Mouse (Mus musculus) CH12F3 (cell line): ENCODE measurements around the gene Spata18.

ENCODE experiments used
- in situ Hi-C: fragments of 300-500 bp; cut with MboI; formaldehyde crosslinking; loops from 2 replicates; pipeline ENCODE4 v1.14.3; 2020; ENCODE audit warnings: low sequenced_read_pairs

Spata18 gene

DNA sequence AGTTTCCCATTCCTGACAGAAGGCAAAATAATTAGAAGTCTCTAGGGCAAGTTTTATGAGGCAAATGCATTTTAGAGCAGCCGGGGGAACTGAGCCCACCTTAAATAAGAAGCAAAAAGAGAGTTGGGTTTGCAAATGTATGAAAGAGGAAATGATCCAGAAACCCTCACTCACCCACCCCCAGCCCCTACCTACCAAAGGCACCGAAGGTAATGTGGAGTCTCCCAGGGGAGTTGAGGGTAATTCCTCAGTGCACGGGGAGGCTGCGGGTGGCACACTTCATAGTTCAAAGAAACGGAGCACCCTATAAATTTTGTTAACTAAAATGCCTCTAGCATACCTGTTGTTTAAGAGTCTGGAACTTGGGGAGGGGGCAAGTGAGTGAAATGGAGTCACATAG, 54.1 kb downstream of the Spata18 start:
- in situ Hi-C loops: no loop called here

DNA sequence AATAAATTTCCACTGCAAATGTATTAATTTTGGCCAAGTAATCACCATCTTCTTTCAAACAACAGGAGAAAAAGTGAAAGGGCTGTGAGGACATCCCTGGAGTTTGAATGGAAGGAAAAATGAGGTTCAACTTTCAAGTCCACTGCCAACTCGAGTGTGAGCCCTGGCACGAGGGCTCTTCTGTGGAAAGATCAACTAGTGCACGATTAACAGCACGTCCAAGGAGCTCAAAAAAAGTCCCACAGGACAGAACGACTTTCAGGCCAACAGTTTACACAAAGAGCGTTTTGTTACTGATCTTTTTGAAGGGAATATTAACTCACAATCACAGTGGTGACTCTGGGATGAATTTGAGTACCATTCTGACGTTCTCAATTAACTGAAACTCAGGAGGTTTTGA, 61.7 kb downstream of the Spata18 start:
- in situ Hi-C loops: no loop called here

DNA sequence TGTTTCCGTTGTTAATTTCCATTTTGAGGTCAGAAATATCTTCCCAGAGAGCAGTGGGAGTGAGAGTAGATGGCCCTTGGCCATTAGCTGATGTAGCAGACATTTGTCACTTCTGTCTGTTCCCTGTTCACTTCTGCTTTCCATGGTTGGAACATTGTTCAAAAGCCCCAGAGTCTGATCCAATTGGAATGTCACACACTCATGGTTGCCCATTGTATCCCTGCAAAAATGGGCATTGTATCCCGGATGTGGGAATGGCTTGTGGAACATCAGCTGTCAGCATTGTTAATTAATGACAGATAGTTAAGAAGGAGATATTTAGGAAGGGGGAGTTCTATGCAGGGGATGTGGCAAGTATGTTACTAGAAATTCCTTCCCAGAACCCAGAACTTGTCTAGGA, 65.8 kb downstream of the Spata18 start:
- in situ Hi-C loops: no loop called here

DNA sequence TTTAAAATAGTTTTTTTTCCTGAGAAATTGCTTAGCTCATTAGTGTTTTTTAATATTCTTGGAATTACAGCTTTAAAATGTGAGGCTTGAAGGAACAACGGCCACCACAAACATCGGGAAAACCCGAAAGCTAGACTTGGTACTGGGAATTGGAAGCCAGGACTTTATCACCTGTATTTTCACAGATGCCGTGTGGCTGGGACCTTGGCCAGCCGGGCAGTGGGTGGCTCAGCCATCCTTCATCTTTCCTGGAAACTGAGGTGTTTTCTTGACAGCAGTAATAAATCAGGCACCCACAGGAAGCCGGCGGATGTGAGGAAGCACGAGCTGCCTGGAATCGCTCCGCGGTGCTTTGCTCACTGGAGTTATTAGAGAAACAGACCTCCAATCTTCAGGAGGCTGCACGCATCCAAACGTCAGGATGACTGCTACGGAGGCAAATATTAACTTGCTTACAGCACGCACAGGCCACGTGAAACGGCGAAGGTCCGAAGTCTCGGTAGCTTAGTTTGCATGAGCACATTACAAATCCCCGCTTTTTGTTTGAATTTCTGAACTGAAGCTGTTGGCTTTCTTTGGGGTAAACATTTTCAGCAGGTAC, 70.6 kb downstream of the Spata18 start:
- in situ Hi-C loops: no loop called here

DNA sequence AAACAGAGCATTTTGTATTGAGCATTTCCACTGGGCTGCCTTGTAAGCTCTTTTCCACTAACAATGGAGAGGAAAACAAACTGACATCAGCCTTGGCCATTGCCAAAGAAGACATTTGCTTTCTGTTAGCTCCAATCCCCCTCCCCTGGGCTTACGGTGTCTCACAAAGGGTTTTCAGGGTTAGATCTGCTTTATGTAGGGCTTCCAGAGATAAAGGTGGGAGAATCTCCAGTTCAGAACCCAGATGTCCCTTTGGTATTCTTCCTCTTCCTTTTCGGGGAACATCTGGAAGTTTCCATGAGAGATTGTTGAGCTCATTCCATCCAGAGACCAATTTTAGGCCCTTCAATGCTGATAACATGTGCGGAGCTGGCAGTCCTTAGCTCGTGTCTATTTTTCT, 74.8 kb downstream of the Spata18 start:
- in situ Hi-C loops: no loop called here

DNA sequence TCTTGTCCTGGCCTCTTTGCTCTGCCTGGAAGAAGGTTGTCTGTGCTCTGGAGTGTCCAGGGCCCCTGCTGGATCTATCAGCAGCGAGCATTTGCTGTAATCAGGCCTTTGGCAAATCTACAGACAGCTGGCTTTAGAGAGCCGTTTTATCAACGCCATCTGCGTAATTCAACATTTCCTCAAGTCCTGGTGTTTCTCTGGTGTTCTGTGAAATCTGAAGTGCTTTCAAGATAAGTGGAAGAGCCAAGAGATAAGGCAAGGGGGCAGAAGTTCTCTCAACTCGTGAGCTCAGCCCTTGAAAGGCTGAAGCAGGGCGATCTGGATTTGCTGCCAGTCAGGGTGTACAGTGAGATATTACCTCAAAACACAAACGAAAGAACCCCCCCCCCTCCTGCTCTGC, 77.5 kb downstream of the Spata18 start:
- in situ Hi-C loops: no loop called here
